Mouse (Mus musculus) megakaryocyte, adult 5-6 weeks (primary cell): ENCODE data around the gene Ebf3. TPM values are rescaled to one million over a fixed set of nuclear protein-coding genes. Genes with fewer than 3 reads are reported as not detected.

ENCODE experiments used
- ATAC-seq: 2 replicates; pipeline ENCODE4 v1.8.0; 2016; ENCODE audit warnings: mild to moderate bottlenecking, inconsistent platforms; ENCODE audit not compliant: poor library complexity, severe bottlenecking
- total RNA-seq, 2 experiments: library from RNA; stranded (forward) in 1 of 2; stranded (reverse) in 1 of 2; fragments of 153-499, 151-499 nt in 1 of 2; fragments of 221-1000, 200-1000 nt in 1 of 2; gene quantifications; 2 replicates each; pipeline versions ENCODE4 v1.2.3 to v1.2.4; 2015 to 2017

The Ebf3 gene
- total RNA-seq, 2 experiments from 2014 or later = 0.47 to 0.62 TPM

GRCm38 (mm10) chr7:137289290-137289957, 24.8 kb downstream of the Ebf3 start:
- ATAC-seq = no peak

- no peak for ATAC-seq
Observed at GRCm38 (mm10) chr7:137278171-137278570, 36.1 kb downstream of the Ebf3 start.

DNA sequence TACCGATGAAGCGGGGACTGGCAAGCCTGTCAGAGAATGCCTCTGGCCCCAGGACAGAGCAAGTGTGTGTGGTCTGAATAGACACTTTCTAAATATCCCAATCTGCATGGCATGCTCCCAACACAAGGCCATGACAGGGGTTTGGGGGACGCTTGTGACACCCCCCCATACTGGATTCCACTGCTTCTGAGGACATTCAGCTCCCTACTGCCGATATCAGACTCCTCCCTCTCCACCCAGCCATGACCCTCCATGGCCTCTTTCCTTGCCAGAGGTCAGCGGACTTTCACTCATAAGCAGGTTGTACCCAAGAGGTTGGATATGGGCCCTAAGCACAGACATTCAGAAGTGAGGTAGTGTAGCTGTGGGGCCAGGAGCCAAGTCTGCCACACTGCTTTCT, 36.5 kb downstream of the Ebf3 start:
- no peak for ATAC-seq

DNA sequence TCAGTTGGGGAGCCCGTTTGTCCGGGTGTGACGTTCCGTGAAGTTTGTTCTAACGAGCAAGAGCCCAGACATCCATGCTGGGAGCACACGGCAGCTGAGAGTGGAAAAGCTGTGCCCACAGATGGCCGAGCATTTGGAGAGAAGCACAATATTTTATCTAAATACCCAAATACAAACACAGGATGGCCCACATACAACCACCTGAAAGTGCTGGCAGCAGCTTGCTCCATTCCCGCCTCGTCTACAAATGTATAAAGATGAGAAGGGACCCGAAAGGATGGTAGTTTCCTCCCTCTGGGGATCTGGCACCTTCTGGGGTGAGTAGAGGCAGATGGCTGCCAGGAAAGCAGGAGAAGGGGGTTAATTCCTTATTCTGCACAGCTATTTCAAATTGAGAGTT, 42.0 kb downstream of the Ebf3 start:
- no peak for ATAC-seq

DNA sequence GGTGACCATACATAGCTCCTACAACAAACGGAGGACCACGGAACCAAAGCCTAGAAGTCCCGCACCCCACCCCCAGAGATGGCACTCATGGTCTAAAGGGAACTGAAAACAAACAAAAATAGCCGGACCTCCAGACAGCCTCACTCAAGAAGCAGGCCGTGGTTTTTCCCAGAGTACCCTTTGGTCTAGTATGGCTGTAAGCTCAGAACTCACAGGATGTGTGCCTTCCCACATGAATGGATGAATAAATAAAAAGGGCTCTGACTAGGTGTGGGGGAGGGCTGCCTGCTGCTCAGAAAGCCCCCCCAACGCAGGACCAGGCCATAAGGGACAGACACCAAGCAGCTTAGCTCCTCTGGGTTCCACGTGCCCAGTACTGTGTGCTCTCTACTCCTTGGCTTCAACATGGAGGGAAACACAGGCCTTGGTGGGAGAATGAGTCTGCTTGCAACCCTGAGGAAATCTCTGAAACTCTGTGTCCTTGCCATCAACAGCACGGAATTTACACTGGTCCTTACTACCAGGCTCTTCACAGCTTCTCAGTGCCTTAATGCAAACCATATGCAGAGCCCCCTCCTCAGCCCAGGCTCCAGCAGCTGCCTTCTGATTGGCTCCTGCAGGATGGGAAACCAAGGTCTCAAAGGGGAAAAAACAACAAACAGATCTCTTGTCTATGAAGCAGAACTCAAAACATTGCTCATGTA, 45.6 kb downstream of the Ebf3 start:
- no peak for ATAC-seq

DNA sequence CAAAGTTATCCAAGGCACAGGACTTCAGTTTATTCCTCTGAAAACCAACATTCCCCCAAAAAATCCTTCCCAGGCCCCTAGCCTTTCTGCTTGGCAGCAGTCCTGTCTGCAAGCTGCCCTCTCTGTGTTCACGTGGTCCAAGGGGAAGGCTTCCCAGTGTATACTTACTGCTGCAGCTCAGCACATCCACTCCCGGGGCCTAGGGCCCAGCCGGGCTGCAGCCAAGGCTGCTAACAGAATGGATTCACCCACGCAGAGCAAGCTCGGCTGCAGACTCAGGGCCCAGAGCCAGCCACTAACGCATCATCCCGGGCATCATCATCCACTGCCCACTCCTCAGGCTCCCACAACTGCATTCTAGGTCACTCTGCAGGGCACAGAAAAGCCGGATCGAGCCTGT, 46.8 kb downstream of the Ebf3 start:
- no peak for ATAC-seq

- no peak for ATAC-seq
Observed at GRCm38 (mm10) chr7:137266575-137266974, 47.7 kb downstream of the Ebf3 start.

DNA sequence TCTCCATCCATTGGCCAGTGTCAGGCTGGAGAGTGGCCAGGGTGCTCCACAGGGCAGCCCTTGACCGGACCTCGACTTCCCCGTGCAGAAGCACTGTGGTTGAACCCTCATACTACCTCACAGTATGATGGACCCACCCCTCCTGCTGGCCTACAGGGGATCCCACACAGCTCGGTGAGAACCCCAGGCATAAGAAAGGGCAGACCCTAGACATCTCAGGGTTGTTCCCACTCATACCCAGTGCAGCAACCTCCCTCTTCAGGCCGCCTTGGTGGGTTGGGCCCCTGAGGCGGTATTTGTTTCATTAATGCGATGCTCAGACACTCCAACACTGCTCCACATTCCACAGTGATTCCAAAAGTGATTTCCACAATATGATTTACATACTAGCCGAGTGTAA, 51.9 kb downstream of the Ebf3 start:
- no peak for ATAC-seq

- ATAC-seq = peak; percentile 72
Observed at GRCm38 (mm10) chr7:137246213-137246872, 67.9 kb downstream of the Ebf3 start.

DNA sequence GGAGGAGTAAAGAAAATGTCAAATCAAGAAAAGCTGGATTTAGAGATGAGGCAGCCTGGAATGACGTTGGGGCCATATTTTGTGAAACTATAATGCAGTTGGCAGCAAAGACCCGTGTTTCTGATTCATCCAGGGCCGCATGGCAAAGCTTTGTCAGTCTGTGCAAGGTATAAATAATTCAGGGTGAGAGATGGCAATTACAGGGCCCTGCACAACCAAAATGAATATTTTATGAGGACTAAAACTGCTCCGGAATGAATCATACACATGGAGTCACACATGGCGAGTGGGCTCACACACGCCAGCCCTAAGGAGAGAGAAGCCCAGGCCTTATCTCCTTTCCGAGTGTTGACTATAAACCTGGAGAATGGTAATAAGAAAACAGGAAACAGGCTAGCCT, 69.4 kb downstream of the Ebf3 start:
- no peak for ATAC-seq

DNA sequence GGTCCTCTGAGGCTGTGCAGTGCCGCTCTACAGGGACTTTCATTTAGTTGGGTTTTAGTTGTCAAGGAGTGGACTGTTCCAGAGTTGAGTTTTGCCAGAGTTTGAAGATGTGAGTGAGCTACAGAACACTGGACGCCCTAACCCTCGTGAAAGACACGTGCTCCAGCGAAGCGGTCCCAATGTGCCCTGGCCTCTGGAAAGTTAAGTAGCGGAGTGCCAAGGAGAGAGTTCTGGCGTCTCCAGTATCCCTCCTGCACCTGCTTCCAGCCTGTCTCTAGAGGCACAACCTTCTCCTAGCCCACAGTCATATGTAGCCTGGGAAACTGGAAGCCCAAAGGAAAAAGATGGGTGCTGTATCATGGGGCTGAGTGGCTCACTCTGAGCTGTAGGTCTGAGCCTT, 73.8 kb downstream of the Ebf3 start:
- no peak for ATAC-seq

DNA sequence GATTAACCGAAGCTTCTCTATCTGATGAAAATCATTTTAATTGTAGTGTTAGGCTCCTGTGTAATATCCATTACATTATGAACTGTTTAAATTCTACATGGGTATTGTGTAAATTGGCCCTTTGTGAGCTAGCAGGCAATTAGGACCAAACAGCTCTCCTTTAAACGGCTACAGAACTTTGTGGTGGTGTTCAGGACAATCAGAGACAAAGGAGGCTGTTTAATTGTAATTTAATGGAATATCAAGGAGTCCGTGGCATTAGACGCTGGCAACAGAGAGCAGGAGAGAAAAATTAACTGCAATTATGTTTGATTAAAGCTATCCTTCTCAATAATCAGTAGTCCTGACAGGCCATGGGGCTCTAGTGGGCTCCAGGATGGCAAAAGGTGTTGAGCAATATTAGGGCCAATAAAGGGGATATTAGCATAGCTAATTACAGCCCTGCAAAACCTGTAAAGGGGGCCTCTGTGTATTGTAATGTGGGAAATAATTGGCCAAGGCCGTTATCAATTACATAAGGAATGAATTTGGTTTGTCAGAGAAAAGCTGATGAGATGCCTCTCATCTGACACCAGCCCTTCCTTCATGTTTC, 74.6 kb downstream of the Ebf3 start:
- ATAC-seq = no peak

DNA sequence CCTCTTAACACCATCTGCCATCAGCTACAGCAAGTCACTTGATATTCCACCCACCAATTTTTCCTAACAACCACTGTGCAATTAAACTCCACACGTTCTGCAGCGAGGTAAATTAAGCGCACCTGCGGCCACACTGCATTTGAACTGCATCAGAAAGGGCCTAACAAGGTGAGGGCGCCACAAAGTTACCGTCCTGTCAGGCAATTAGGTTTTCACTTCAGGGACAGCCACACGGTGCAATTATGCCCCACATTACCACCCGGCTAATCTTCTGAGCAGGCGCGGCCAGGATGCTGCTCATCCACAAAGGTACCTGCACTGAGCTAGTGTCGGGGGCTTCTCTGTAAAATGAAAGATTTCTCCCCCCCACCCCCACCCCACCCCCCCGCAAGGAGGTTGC, 76.8 kb downstream of the Ebf3 start:
- ATAC-seq = no peak

DNA sequence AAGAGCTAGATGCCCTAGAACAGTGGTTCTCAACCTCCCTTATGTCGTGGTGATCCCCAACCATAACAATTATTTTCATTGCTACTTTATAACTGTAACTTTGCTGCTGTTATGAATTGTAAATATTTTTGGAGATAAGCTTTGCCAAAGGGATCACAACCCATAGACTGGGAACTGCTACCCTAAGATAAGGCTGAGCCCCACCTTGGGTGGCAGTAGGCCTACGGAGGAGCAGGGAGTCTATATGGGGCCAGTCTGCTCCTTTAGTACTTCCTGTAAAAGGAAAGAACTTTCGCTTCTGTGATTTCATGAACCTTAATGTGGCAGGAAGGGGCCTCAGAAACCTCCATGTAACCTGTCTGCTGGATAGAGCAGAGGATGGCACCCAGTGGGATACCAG, 90.4 kb downstream of the Ebf3 start:
- ATAC-seq = no peak

- no peak for ATAC-seq
Observed at GRCm38 (mm10) chr7:137222831-137223505, 91.3 kb downstream of the Ebf3 start.

GRCm38 (mm10) chr7:137221599-137221998, 92.6 kb downstream of the Ebf3 start:
- ATAC-seq = no peak

DNA sequence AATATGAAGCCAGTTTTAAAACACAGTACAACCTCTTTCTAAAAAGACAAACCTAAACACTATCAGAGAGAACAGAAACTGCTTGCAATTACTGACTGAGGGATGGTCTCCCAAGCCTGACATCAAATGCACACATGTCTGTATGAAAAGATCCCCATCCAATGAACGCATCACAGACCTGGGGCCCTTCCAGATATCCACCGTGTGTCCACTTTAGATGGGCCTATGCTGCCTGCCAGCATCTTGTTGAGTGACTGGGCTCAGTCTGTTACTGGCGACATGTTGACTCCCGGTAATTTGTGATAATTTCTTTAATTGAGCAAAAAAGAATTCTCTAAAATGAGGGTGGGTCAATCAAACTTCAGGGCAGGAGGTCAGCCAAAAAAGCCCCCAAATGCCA, 93.8 kb downstream of the Ebf3 start:
- no peak for ATAC-seq

DNA sequence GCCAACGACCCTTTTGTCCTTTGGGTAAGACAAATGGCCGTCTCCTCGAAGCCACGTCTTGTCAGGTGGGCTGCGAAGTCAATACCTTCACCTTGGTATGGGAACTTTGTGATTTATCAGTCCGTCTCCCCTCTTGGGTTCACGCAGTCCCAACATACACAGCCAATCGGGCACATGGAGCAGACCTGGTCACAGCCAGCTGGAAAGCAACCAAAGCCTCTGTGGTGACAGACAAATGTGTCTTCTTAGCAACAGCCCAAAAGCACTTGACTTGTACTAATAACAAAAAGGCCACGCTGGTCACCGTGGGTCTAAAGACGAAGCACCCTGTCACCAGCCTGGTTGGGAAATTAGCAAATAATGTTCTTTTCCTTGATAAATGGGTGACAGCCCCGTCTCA, 95.5 kb downstream of the Ebf3 start:
- ATAC-seq = no peak

- no peak for ATAC-seq
Observed at GRCm38 (mm10) chr7:137213444-137213843, 100.8 kb downstream of the Ebf3 start.

GRCm38 (mm10) chr7:137211332-137211731, 102.9 kb downstream of the Ebf3 start:
- ATAC-seq = no peak

DNA sequence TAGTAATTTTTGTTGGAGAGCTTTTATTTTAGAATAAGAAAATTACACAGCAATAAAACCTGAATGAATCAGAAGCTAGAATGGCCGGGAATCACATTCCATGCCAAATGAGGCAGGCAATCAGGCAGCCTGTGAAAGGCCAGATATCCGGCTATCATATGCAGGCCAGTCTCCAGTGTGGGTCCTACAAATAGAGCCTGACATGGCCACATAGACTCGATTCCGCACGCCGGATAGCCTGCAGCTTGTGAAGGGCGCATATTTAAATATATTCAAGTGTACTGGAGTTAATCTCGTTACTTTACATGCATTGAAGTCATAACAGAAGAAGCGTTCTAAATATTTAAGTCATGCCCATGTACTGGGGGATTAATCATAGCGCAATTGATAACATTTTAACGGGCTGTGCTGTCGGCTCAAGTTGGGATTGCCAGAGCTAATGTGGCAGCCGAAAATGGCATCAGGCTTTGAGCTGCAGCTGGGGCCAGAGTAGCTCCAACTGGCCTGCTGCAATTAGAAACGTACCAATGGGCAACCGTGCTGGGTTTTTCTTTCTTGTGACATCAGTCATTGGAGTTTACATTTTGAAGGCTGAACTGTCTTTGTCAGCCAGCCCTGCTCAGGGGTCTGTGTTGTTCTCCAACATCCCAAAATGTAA, 104.4 kb downstream of the Ebf3 start:
- no peak for ATAC-seq
